ENCODE assay signal across 25 mouse cellular contexts in genomic region chr19:29542256-29542970, GRCm38 (mm10). TPM values are rescaled to one million over a fixed set of nuclear protein-coding genes. Genes with fewer than 3 reads are reported as not detected.
A peak's percentile ranks its signal among the peaks of the same experiment; 100 is the strongest.
DNase-seq lines count a peak whose midpoint lies in the region; ATAC-seq and TF ChIP-seq lines count a peak whose summit lies in the region.
"Had no signal": no experiment of that assay in that cellular context is flagged by ENCODE, and none has a peak within 500 bp of the region (broad histone marks: within the 10 kb centered on the region; RNA-seq: fewer than 3 reads in every experiment).

No protein-coding gene starts in this region.

- 53% methylated on average over 8 of the region's 8 CpGs for WGBS in embryonic facial prominence, embryonic 13.5 days
- WGBS in embryonic facial prominence, embryonic 10.5 days = 78% methylated on average over 8 of the region's 8 CpGs
- 34% methylated on average over 8 of the region's 8 CpGs for WGBS in kidney, postnatal 0 days
- 50% methylated on average over 8 of the region's 8 CpGs for WGBS in limb, embryonic 15.5 days
- WGBS in limb, embryonic 10.5 days = 81% methylated on average over 8 of the region's 8 CpGs

- no peak for ATAC-seq in embryonic facial prominence, embryonic 13.5 days (ENCODE audit: insufficient number of reproducible peaks, insufficient read depth, low FRiP score, low TSS enrichment, low read depth)
- ATAC-seq in kidney, postnatal 0 days (replicated peaks; ENCODE audit: low FRiP score, low read depth) = no peak; the same call in 1 of the 2 replicates
- no peak for ATAC-seq in limb, embryonic 15.5 days (ENCODE audit: insufficient number of reproducible peaks, low FRiP score, low TSS enrichment, low read depth)
- ATAC-seq: activated CD4-positive, CD25-positive, alpha-beta regulatory T cell, adult 4 months; forebrain, embryonic 16.5 days; hindbrain, embryonic 16.5 days; intestine, embryonic 15.5 days had no signal

- no peaks in the 10 kb centered on the region for H3K27me3 ChIP-seq in embryonic facial prominence, embryonic 13.5 days
- H3K27me3 ChIP-seq in embryonic facial prominence, embryonic 10.5 days (replicated peaks; ENCODE audit: low read depth, poor library complexity, severe bottlenecking) = no peaks in the 10 kb centered on the region
- H3K27me3 ChIP-seq in kidney, postnatal 0 days (ENCODE audit: insufficient read depth, low read length) = no peaks in the 10 kb centered on the region
- no peaks in the 10 kb centered on the region for H3K27me3 ChIP-seq in limb, embryonic 15.5 days
- no peaks in the 10 kb centered on the region for H3K27me3 ChIP-seq in limb, embryonic 10.5 days (ENCODE audit: low read depth, poor library complexity, severe bottlenecking)
- H3K27me3 ChIP-seq: intestine, embryonic 15.5 days; limb, embryonic 13.5 days; liver, embryonic 13.5 days; lung, embryonic 15.5 days; stomach, embryonic 15.5 days had no signal

- no peak overlapping the region for H3K4me2 ChIP-seq in embryonic facial prominence, embryonic 13.5 days
- H3K4me2 ChIP-seq in kidney, postnatal 0 days (ENCODE audit: low read length) = no peak overlapping the region
- H3K4me2 ChIP-seq in limb, embryonic 15.5 days = no peak overlapping the region
- H3K4me2 ChIP-seq: heart, embryonic 11.5 days; intestine, embryonic 15.5 days; limb, embryonic 13.5 days; liver, embryonic 13.5 days; lung, embryonic 15.5 days; midbrain, embryonic 11.5 days; stomach, embryonic 15.5 days had no signal

- H3K9me3 ChIP-seq in embryonic facial prominence, embryonic 13.5 days = no peaks in the 10 kb centered on the region
- no peaks in the 10 kb centered on the region for H3K9me3 ChIP-seq in embryonic facial prominence, embryonic 10.5 days
- no peaks in the 10 kb centered on the region for H3K9me3 ChIP-seq in kidney, postnatal 0 days (replicated peaks; ENCODE audit: low read length)
- no peaks in the 10 kb centered on the region for H3K9me3 ChIP-seq in limb, embryonic 15.5 days
- H3K9me3 ChIP-seq in limb, embryonic 10.5 days (replicated peaks) = no peaks in the 10 kb centered on the region
- H3K9me3 ChIP-seq: hindbrain, embryonic 10.5 days; intestine, embryonic 15.5 days; limb, embryonic 13.5 days; liver, embryonic 13.5 days; lung, embryonic 15.5 days; stomach, embryonic 15.5 days had no signal

- H3K36me3 ChIP-seq in embryonic facial prominence, embryonic 13.5 days = peaks cover 13% of the 10 kb centered on the region; the same call in 1 of the 2 replicates
- H3K36me3 ChIP-seq in embryonic facial prominence, embryonic 10.5 days (replicated peaks) = peaks cover 8% of the 10 kb centered on the region
- H3K36me3 ChIP-seq in kidney, postnatal 0 days (ENCODE audit: insufficient read depth, low read length) = no peaks in the 10 kb centered on the region
- H3K36me3 ChIP-seq in limb, embryonic 15.5 days = 0 out of 2 replicates have a peak, but pooled peaks cover 3% of the 10 kb centered on the region
- peaks cover 12% of the 10 kb centered on the region for H3K36me3 ChIP-seq in limb, embryonic 10.5 days
- H3K36me3 ChIP-seq: hindbrain, embryonic 10.5 days; intestine, embryonic 15.5 days; liver, embryonic 13.5 days; lung, embryonic 15.5 days; stomach, embryonic 15.5 days had no signal

- no peak for DNase-seq in embryonic facial prominence, embryonic 10.5 days (ENCODE audit: low spot score)
- DNase-seq in kidney, postnatal 0 days (ENCODE audit: low spot score) = peak; percentile 48
- DNase-seq in kidney, adult 18-20 months = no peak
- no peak for DNase-seq in limb, embryonic 10.5 days (ENCODE audit: low spot score)
- peak; percentile 79 for DNase-seq in adipocyte (ENCODE audit: low spot score)
- DNase-seq in embryo, embryonic 10 days (ENCODE audit: low spot score) = no peak
- DNase-seq: adrenal gland, postnatal 10 days; cerebellum, adult 2 months; cerebellum, postnatal 25 days; embryo, embryonic 11 days; liver, embryonic 13.5 days; thymus, adult 18-20 months; thymus, postnatal 36 days had no signal

- H3K9ac ChIP-seq in embryonic facial prominence, embryonic 13.5 days = no peak overlapping the region
- H3K9ac ChIP-seq in kidney, postnatal 0 days (ENCODE audit: low read depth, low read length) = no peak overlapping the region
- H3K9ac ChIP-seq in limb, embryonic 15.5 days = no peak overlapping the region
- H3K9ac ChIP-seq: intestine, embryonic 15.5 days; limb, embryonic 13.5 days; liver, embryonic 13.5 days; lung, embryonic 15.5 days; stomach, embryonic 15.5 days had no signal

- H3K4me1 ChIP-seq in embryonic facial prominence, embryonic 13.5 days = peaks cover 9% of the 10 kb centered on the region; the same call in 1 of the 2 replicates
- no peaks in the 10 kb centered on the region for H3K4me1 ChIP-seq in embryonic facial prominence, embryonic 10.5 days
- H3K4me1 ChIP-seq in kidney, postnatal 0 days (replicated peaks; ENCODE audit: insufficient read depth, low read length) = no peaks in the 10 kb centered on the region
- no peaks in the 10 kb centered on the region for H3K4me1 ChIP-seq in limb, embryonic 15.5 days
- H3K4me1 ChIP-seq in limb, embryonic 10.5 days = peaks cover 6% of the 10 kb centered on the region; the same call in 1 of the 2 replicates
- H3K4me1 ChIP-seq: hindbrain, embryonic 10.5 days; intestine, embryonic 15.5 days; liver, embryonic 13.5 days had no signal

- TF ChIP-seq CTCF in kidney, postnatal 0 days (IDR thresholded peaks at IDR 0.05; ENCODE audit: low read depth) = no peak

- peak overlapping the region; percentile 44; the same call in 1 of the 2 replicates for H3K27ac ChIP-seq in embryonic facial prominence, embryonic 13.5 days
- H3K27ac ChIP-seq in embryonic facial prominence, embryonic 10.5 days (replicated peaks) = no peak overlapping the region
- H3K27ac ChIP-seq in kidney, postnatal 0 days = peak overlapping the region; percentile 50; the same call in 1 of the 2 replicates
- H3K27ac ChIP-seq in limb, embryonic 15.5 days = 0 out of 2 replicates have a peak overlapping the region, but pooled peaks have one; percentile 33
- H3K27ac ChIP-seq in limb, embryonic 10.5 days = no peak overlapping the region
- H3K27ac ChIP-seq: hindbrain, embryonic 10.5 days; intestine, embryonic 15.5 days; limb, embryonic 13.5 days; liver, embryonic 13.5 days; lung, embryonic 15.5 days; stomach, embryonic 15.5 days had no signal

- no peak overlapping the region for H3K4me3 ChIP-seq in embryonic facial prominence, embryonic 13.5 days
- no peak overlapping the region for H3K4me3 ChIP-seq in embryonic facial prominence, embryonic 10.5 days
- H3K4me3 ChIP-seq in kidney, postnatal 0 days (replicated peaks; ENCODE audit: low read depth, low read length) = no peak overlapping the region
- H3K4me3 ChIP-seq in limb, embryonic 15.5 days = no peak overlapping the region
- H3K4me3 ChIP-seq in limb, embryonic 10.5 days = no peak overlapping the region
- H3K4me3 ChIP-seq: hindbrain, embryonic 10.5 days; intestine, embryonic 15.5 days; limb, embryonic 13.5 days; liver, embryonic 13.5 days; lung, embryonic 15.5 days; stomach, embryonic 15.5 days had no signal

RNA-seq across cellular contexts. Expression of gene Ric1, which starts 20.3 kb away (rescaled TPM):
- 29.6 and 32.1 TPM in 2 replicates for polyA plus RNA-seq in embryonic facial prominence, embryonic 13.5 days (2015; fragmentation: Nextera tagmentation; extraction: Ambion mirVana)
- 17.1 and 20.0 TPM in 2 replicates for polyA plus RNA-seq in embryonic facial prominence, embryonic 10.5 days (2016; fragmentation: Nextera tagmentation; extraction: Ambion mirVana)
- 13.5 and 13.6 TPM in 2 replicates for polyA plus RNA-seq in kidney, postnatal 0 days (2015; fragmentation: Nextera tagmentation; extraction: Ambion mirVana)
- polyA plus RNA-seq in limb, embryonic 15.5 days (2015; fragmentation: Nextera tagmentation; extraction: Ambion mirVana) = 16.1 and 19.8 TPM in 2 replicates
- 15.5 and 19.5 TPM in 2 replicates for polyA plus RNA-seq in limb, embryonic 10.5 days (2016; fragmentation: Nextera tagmentation; extraction: Ambion mirVana)

Comparison
In these comparisons a context has a peak if more than half of its experiments do, and no peak if none do; other contexts are left out.
1. H3K27ac ChIP-seq: peak in embryonic facial prominence, embryonic 13.5 days (single experiment), kidney, postnatal 0 days (single experiment) and limb, embryonic 15.5 days (single experiment); none in embryonic facial prominence, embryonic 10.5 days (single experiment) and limb, embryonic 10.5 days (single experiment).
2. DNase-seq: peak in kidney, postnatal 0 days (single experiment) and adipocyte (single experiment); none in embryonic facial prominence, embryonic 10.5 days (single experiment), kidney, adult 18-20 months (single experiment), limb, embryonic 10.5 days (single experiment) and embryo, embryonic 10 days (single experiment).